Mouse (Mus musculus) G1E (cell line): ENCODE data around the gene Mtus2.

ENCODE experiments used
- CTCF ChIP-seq: IDR thresholded peaks from 2 replicates; pipeline ENCODE4 v1.5.1; 2012; ENCODE audit warnings: low read depth, low read length, inconsistent platforms, mixed read lengths
- GATA1 ChIP-seq: IDR thresholded peaks from 2 replicates; pipeline ENCODE4 v1.6.1; 2012; ENCODE audit warnings: borderline replicate concordance, low read length, inconsistent platforms, mixed read lengths
- GATA2 ChIP-seq: IDR thresholded peaks from 2 replicates; pipeline ENCODE4 v1.6.1; 2012; ENCODE audit warnings: low read depth, low read length, inconsistent platforms, borderline replicate concordance
- POLR2AphosphoS5 ChIP-seq: IDR thresholded peaks from 2 replicates; pipeline ENCODE4 v1.6.1; 2012; ENCODE audit warnings: low read depth, low read length, inconsistent platforms; ENCODE audit not compliant: insufficient replicate concordance
- TAL1 ChIP-seq: conservative IDR thresholded peaks from 2 replicates; pipeline ENCODE4 v1.6.1; 2012; ENCODE audit warnings: low read depth, low read length, inconsistent platforms, mixed read lengths

DNA sequence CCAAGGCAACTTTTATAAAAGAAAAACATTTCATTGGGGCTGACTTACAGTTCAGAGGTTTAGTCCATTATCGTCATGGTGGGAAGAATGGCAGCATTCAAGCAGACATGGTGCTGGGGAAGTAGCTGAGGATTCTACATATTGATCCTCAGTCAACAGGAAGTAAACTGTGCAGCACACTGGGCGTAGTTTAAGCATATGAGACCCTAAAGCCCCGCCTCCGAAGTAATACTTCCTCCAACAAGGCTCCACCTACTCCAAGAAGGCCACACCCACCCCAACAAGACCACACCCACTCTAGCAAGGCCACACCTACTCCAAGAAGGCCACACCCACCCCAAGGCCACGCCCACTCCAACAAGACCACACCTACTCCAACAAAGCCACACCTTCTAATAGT is 55.0 kb downstream of the Mtus2 start:
- TF ChIP-seq CTCF (no peak), TAL1 (no peak), GATA1 (no peak), POLR2AphosphoS5 (no peak), GATA2 (no peak)
